Mouse (Mus musculus): ENCODE results near the gene Isyna1.

- TF ChIP-seq HCFC1 (IDR thresholded peaks at IDR 0.05; ENCODE audit: borderline replicate concordance, insufficient read depth, low read length) (no peak), MAFK (IDR thresholded peaks at IDR 0.05; ENCODE audit: insufficient read depth, low read depth, low read length) (no peak), ZNF384 (IDR thresholded peaks at IDR 0.05; ENCODE audit: low read depth, low read length) (no peak), CHD2 (IDR thresholded peaks at IDR 0.05; ENCODE audit: low read depth, low read length) (no peak), ZC3H11A (IDR thresholded peaks at IDR 0.05; ENCODE audit: borderline replicate concordance, low read depth, low read length) (no peak)
These were observed 42.7 kb downstream of the Isyna1 start for GRCm38 (mm10) chr8:70636838-70637237.
